Mouse (Mus musculus): ENCODE results near the gene Rilp. TPM values are rescaled to one million over a fixed set of nuclear protein-coding genes. Genes with fewer than 3 reads are reported as not detected.
A peak's percentile ranks its signal among the peaks of the same experiment; 100 is the strongest.

Rilp gene
- polyA plus RNA-seq, 1 experiment from 2014 or later, result 0.26 TPM

- H3K4me1 ChIP-seq (replicated peaks), result peaks cover 21% of the 10 kb centered on the region
- 47% methylated on average over 13 of the region's 13 CpGs for WGBS
- no peak overlapping the region for H3K4me2 ChIP-seq
- no peaks in the 10 kb centered on the region for H3K9me3 ChIP-seq
- no peaks in the 10 kb centered on the region for H3K36me3 ChIP-seq
- no peak overlapping the region for H3K27ac ChIP-seq
- ATAC-seq (ENCODE audit: insufficient number of reproducible peaks, insufficient read depth, low FRiP score, low TSS enrichment, low read depth), result no peak
- H3K9ac ChIP-seq (replicated peaks), result no peak overlapping the region
- H3K4me3 ChIP-seq (replicated peaks), result no peak overlapping the region
- no peaks in the 10 kb centered on the region for H3K27me3 ChIP-seq
These were observed 25.4 kb downstream of the Rilp start for GRCm38 (mm10) chr11:75535106-75535795.

DNA sequence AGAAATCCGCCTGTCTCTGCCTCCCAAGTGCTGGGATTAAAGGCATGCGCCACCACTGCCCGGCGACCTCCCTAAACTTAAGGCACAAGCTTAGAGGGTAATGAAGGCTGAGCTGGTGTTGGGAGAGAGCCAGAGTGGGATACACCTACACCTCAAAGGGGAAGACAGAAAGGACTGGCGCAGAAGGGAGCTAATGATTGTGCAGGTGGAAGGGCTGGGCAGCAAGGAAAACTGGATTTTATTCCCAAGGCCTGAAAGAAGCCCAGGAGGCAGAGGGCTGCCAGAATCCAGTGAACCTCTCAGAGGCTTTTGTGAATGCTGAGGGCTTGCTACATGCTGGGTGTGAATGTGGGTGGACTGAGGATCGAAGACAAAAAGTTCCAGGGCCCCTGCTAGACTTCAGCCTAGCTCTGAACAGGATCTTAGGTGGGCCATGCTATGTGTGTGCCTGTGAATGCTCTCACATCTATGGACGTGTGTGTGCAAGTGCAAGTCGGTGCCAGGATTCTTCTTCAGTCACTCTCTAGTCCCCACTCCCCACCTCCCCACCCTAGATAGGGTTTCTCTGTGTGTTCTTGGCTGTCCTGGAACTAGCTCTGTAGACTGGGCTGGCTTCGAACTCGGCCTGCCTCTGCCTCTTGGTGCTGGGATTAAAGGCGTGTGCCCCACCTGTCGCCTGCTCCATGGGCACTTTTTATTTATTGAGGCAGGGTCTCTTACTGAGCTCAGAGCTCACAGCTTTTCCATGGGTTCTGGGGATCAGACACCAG lies 26.5 kb downstream of the Rilp start:
- Histone ChIP-seq H3K4me3 (replicated peaks) (no peak overlapping the region), H3K9ac (replicated peaks) (no peak overlapping the region; the same call in 1 of the 2 replicates), H3K27ac (no peak overlapping the region), H3K4me2 (no peak overlapping the region), H3K27me3 (no peaks in the 10 kb centered on the region), H3K4me1 (replicated peaks) (peaks cover 23% of the 10 kb centered on the region), H3K36me3 (no peaks in the 10 kb centered on the region), H3K9me3 (no peaks in the 10 kb centered on the region)
- no peak for ATAC-seq (ENCODE audit: insufficient number of reproducible peaks, insufficient read depth, low FRiP score, low TSS enrichment, low read depth)
- WGBS, result 91% methylated on average over 12 of the region's 12 CpGs

DNA sequence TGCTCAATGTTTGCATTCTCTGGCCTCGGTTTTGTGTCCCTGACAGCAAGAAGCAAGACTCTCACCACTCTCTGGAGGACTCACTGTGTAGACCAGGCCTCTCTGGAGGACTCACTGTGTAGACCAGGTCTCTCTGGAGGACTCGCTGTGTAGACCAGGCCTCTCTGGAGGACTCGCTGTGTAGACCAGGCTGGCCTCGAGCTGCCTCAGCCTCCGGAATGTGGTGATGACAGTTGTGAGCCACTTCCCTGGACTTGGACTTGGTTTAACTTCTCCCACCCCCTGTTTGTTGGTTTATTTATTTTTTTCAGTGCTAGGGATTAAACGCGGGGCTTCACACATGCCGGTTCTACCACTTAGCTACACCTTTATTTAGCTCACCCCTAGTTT lies 27.1 kb downstream of the Rilp start:
- H3K27ac ChIP-seq, result no peak overlapping the region
- no peaks in the 10 kb centered on the region for H3K27me3 ChIP-seq
- no peaks in the 10 kb centered on the region for H3K9me3 ChIP-seq
- no peak for ATAC-seq (ENCODE audit: insufficient number of reproducible peaks, insufficient read depth, low FRiP score, low TSS enrichment, low read depth)
- H3K9ac ChIP-seq (replicated peaks), result no peak overlapping the region
- WGBS, result 88% methylated on average over 8 of the region's 8 CpGs
- no peak overlapping the region for H3K4me2 ChIP-seq
- peaks cover 23% of the 10 kb centered on the region for H3K4me1 ChIP-seq (replicated peaks)
- H3K36me3 ChIP-seq, result no peaks in the 10 kb centered on the region
- H3K4me3 ChIP-seq (replicated peaks), result no peak overlapping the region

DNA sequence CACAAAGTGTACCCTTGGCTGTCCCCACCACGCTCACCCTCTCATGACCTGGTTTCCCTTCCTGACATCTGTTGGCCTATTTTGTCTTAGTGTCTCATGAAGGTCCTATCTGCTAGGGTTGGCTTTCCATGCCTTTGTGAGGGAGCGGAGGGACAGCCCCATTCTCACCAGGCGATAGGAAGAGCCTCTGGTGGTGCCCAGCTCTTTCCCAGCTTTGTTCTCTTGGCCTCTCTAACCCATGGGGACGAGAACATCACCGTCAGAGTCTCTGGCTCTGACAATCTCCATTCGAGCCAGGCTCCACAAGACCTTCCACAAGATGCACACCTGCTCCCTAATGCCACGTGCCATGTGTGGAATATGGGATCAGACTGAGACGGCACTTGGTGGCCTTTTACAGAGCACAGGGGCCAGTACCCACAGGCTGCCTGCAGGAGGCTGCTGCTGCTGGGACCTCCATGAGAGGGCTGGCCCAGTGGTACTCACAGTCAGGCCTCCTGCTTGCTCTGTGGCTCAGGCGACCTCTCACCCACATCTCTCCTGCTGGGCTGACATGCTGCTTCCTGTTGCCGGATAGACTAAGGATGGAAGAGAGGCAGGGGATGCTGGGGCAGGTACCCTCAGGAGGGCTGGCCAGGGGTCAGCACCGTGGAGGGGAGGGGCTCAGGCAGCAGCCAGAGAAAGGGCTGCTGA lies 27.7 kb downstream of the Rilp start:
- peak overlapping the region; percentile 42 for H3K27ac ChIP-seq
- H3K4me1 ChIP-seq (replicated peaks), result peaks cover 18% of the 10 kb centered on the region
- WGBS, result 48% methylated on average over 11 of the region's 11 CpGs

GRCm38 (mm10) chr11:75538184-75538969 lies 28.5 kb downstream of the Rilp start:
- H3K4me3 ChIP-seq (replicated peaks), result no peak overlapping the region
- 74% methylated on average over 9 of the region's 9 CpGs for WGBS
- peak overlapping the region; percentile 42 for H3K27ac ChIP-seq

More for the DNA sequence above, 27.7 kb downstream of the Rilp start:
- Histone ChIP-seq H3K4me3 (replicated peaks) (no peak overlapping the region), H3K36me3 (no peaks in the 10 kb centered on the region), H3K27me3 (no peaks in the 10 kb centered on the region), H3K4me2 (no peak overlapping the region), H3K9me3 (no peaks in the 10 kb centered on the region), H3K9ac (replicated peaks) (no peak overlapping the region; the same call in 1 of the 2 replicates)
- ATAC-seq (ENCODE audit: insufficient number of reproducible peaks, insufficient read depth, low FRiP score, low TSS enrichment, low read depth), result 0 out of 2 replicates have a peak, but pooled peaks have one; percentile 39

DNA sequence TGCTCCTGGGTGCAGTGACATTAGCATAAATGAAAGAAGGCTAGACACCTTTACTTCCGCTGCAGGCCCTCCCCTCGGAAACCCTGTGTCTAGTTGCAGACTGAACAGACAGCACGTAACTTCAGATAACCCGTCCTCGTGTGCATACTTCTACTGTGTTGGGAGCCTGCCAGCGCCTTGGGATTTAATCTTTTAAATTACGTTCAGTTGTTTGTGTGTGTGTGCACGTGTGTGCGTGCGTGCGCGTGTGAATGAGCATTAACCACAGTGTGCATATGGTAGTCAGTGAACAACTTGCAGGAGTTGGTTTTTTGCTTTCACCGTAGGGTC lies 29.0 kb downstream of the Rilp start:
- H3K4me3 ChIP-seq (replicated peaks), result no peak overlapping the region
- ATAC-seq (ENCODE audit: insufficient number of reproducible peaks, insufficient read depth, low FRiP score, low TSS enrichment, low read depth), result no peak
- 89% methylated on average over 13 of the region's 13 CpGs for WGBS
- H3K4me1 ChIP-seq (replicated peaks), result peaks cover 16% of the 10 kb centered on the region
- H3K36me3 ChIP-seq, result no peaks in the 10 kb centered on the region
- no peak overlapping the region for H3K9ac ChIP-seq (replicated peaks)
- no peaks in the 10 kb centered on the region for H3K9me3 ChIP-seq
- no peak overlapping the region for H3K4me2 ChIP-seq
- no peaks in the 10 kb centered on the region for H3K27me3 ChIP-seq
- H3K27ac ChIP-seq, result no peak overlapping the region

More at GRCm38 (mm10) chr11:75538184-75538969, 28.5 kb downstream of the Rilp start:
- Histone ChIP-seq H3K4me1 (replicated peaks) (peaks cover 16% of the 10 kb centered on the region), H3K27me3 (no peaks in the 10 kb centered on the region), H3K9ac (replicated peaks) (peak overlapping the region; percentile 8; the same call in 1 of the 2 replicates), H3K4me2 (no peak overlapping the region), H3K36me3 (no peaks in the 10 kb centered on the region), H3K9me3 (no peaks in the 10 kb centered on the region)
- ATAC-seq (ENCODE audit: insufficient number of reproducible peaks, insufficient read depth, low FRiP score, low TSS enrichment, low read depth), result no peak

- Histone ChIP-seq H3K27me3 (no peaks in the 10 kb centered on the region), H3K4me2 (no peak overlapping the region), H3K4me3 (replicated peaks) (no peak overlapping the region), H3K9me3 (no peaks in the 10 kb centered on the region), H3K36me3 (no peaks in the 10 kb centered on the region), H3K27ac (no peak overlapping the region), H3K4me1 (replicated peaks) (peaks cover 16% of the 10 kb centered on the region), H3K9ac (replicated peaks) (no peak overlapping the region)
- 76% methylated on average over 8 of the region's 8 CpGs for WGBS
- no peak for ATAC-seq (ENCODE audit: insufficient number of reproducible peaks, insufficient read depth, low FRiP score, low TSS enrichment, low read depth)
These were observed 30.3 kb downstream of the Rilp start for GRCm38 (mm10) chr11:75540209-75540608.

- 84% methylated on average over 19 of the region's 19 CpGs for WGBS
These were observed 31.1 kb downstream of the Rilp start for GRCm38 (mm10) chr11:75540710-75541581.

DNA sequence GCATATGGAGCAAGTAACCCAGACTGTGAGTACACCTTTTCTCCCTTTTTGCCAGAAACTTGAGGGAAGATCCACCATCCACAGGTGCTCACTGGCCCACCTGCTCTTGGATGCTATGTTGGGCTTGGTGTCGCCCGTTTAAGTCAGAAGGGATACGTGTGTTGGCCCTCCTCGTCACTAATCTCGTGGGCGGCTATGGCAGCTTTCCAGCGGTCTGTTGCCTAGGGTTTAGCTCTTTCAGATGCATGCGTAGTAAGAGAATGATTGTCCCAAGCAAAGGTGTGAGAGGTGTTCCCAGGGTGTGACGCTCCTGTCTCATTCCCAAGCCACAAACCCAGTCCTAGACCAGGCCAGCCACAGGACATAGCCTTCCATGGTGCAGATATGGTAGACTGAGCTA lies 34.8 kb downstream of the Rilp start:
- Histone ChIP-seq H3K27ac (no peak overlapping the region), H3K9me3 (no peaks in the 10 kb centered on the region), H3K4me1 (replicated peaks) (peaks cover 8% of the 10 kb centered on the region), H3K9ac (replicated peaks) (no peak overlapping the region), H3K27me3 (no peaks in the 10 kb centered on the region), H3K4me3 (replicated peaks) (no peak overlapping the region), H3K4me2 (no peak overlapping the region), H3K36me3 (no peaks in the 10 kb centered on the region)
- no peak for ATAC-seq (ENCODE audit: insufficient number of reproducible peaks, insufficient read depth, low FRiP score, low TSS enrichment, low read depth)
- WGBS, result 86% methylated on average over 9 of the region's 9 CpGs

More at GRCm38 (mm10) chr11:75540710-75541581, 31.1 kb downstream of the Rilp start:
- H3K36me3 ChIP-seq, result no peaks in the 10 kb centered on the region
- no peak overlapping the region for H3K4me2 ChIP-seq
- H3K4me3 ChIP-seq (replicated peaks), result no peak overlapping the region
- no peak overlapping the region for H3K27ac ChIP-seq
- H3K9ac ChIP-seq (replicated peaks), result 0 out of 2 replicates have a peak overlapping the region, but pooled peaks have one; percentile 23
- ATAC-seq (ENCODE audit: insufficient number of reproducible peaks, insufficient read depth, low FRiP score, low TSS enrichment, low read depth), result no peak
- no peaks in the 10 kb centered on the region for H3K27me3 ChIP-seq
- peaks cover 12% of the 10 kb centered on the region for H3K4me1 ChIP-seq (replicated peaks)
- H3K9me3 ChIP-seq, result no peaks in the 10 kb centered on the region

- WGBS, result 68% methylated on average over 4 of the region's 4 CpGs
- Histone ChIP-seq H3K27me3 (no peaks in the 10 kb centered on the region), H3K4me1 (replicated peaks) (peaks cover 20% of the 10 kb centered on the region), H3K27ac (no peak overlapping the region), H3K9me3 (no peaks in the 10 kb centered on the region), H3K4me3 (replicated peaks) (no peak overlapping the region), H3K4me2 (no peak overlapping the region), H3K9ac (replicated peaks) (no peak overlapping the region), H3K36me3 (no peaks in the 10 kb centered on the region)
- no peak for ATAC-seq (ENCODE audit: insufficient number of reproducible peaks, insufficient read depth, low FRiP score, low TSS enrichment, low read depth)
These were observed 36.2 kb downstream of the Rilp start for GRCm38 (mm10) chr11:75546057-75546456.

Data from limb, embryonic 12.5 days (tissue).